ENCODE assay signal across 8 mouse cellular contexts in genomic region chr4:137278144-137279040, GRCm38 (mm10). TPM values are rescaled to one million over a fixed set of nuclear protein-coding genes. Genes with fewer than 3 reads are reported as not detected.
DNase-seq lines count a peak whose midpoint lies in the region; ATAC-seq and TF ChIP-seq lines count a peak whose summit lies in the region.

No protein-coding gene starts in this region.

- peaks cover 65% of the 10 kb centered on the region for H3K4me1 ChIP-seq in embryonic facial prominence, embryonic 15.5 days
- peaks cover 18% of the 10 kb centered on the region for H3K4me1 ChIP-seq in limb, embryonic 11.5 days (ENCODE audit: control insufficient read depth, insufficient read depth, low read length)

- H3K36me3 ChIP-seq in embryonic facial prominence, embryonic 15.5 days, result no peaks in the 10 kb centered on the region
- no peaks in the 10 kb centered on the region for H3K36me3 ChIP-seq in limb, embryonic 11.5 days (ENCODE audit: control insufficient read depth, insufficient read depth, low read length)
- H3K36me3 ChIP-seq in myocyte (ENCODE audit: control insufficient read depth, insufficient read depth), result no peaks in the 10 kb centered on the region

- H3K79me2 ChIP-seq in myocyte (ENCODE audit: control insufficient read depth, insufficient read depth), result no peaks in the 10 kb centered on the region

- H3ac ChIP-seq in myocyte (ENCODE audit: control insufficient read depth, insufficient read length), result peak overlapping the region; percentile 22

- peaks cover 68% of the 10 kb centered on the region for H3K27me3 ChIP-seq in embryonic facial prominence, embryonic 15.5 days
- H3K27me3 ChIP-seq in limb, embryonic 11.5 days (ENCODE audit: control insufficient read depth, insufficient read depth, low read length), result peaks cover 70% of the 10 kb centered on the region
- peaks cover 22% of the 10 kb centered on the region for H3K27me3 ChIP-seq in myocyte (ENCODE audit: control insufficient read depth, insufficient read depth, insufficient read length)

- peak overlapping the region; percentile 19; the same call in 1 of the 2 replicates for H3K9ac ChIP-seq in embryonic facial prominence, embryonic 15.5 days
- no peak overlapping the region for H3K9ac ChIP-seq in limb, embryonic 11.5 days (ENCODE audit: low read length)

- no peaks in the 10 kb centered on the region for H3K9me3 ChIP-seq in embryonic facial prominence, embryonic 15.5 days (replicated peaks)
- H3K9me3 ChIP-seq in limb, embryonic 11.5 days (ENCODE audit: control insufficient read depth, low read length), result no peaks in the 10 kb centered on the region

- DNase-seq in layer of hippocampus, adult 2 months (ENCODE audit: low spot score in 2 of 2), result no peak
- no peak for DNase-seq in layer of hippocampus, adult 9-11 months
- DNase-seq in limb, embryonic 11.5 days (ENCODE audit: low spot score), result peak; percentile 47
- DNase-seq in cerebellum, postnatal 36 days, result no peak
- no peak for DNase-seq in c-Kit-positive CD71-positive TER-119-positive erythroid progenitor cells, embryonic 14.5 days (ENCODE audit: low spot score)
- no peak for DNase-seq in cerebellum, postnatal 10 days

- H3K4me2 ChIP-seq in embryonic facial prominence, embryonic 15.5 days (replicated peaks), result peak overlapping the region; percentile 90
- peak overlapping the region; percentile 96 for H3K4me2 ChIP-seq in limb, embryonic 11.5 days (ENCODE audit: low read depth, severe bottlenecking)
- peak overlapping the region; percentile 62 for H3K4me2 ChIP-seq in myocyte (ENCODE audit: low read depth)

- ATAC-seq in embryonic facial prominence, embryonic 15.5 days (ENCODE audit: insufficient number of reproducible peaks, low FRiP score, low TSS enrichment, low read depth), result no peak
- ATAC-seq in limb, embryonic 11.5 days (ENCODE audit: insufficient number of reproducible peaks, low FRiP score, low TSS enrichment, low read depth), result no peak

- no peak for TF ChIP-seq CTCF in layer of hippocampus, adult 2 months (conservative IDR thresholded peaks at IDR 0.05)

- peak overlapping the region; percentile 77 for H3K27ac ChIP-seq in layer of hippocampus, adult 2 months
- H3K27ac ChIP-seq in embryonic facial prominence, embryonic 15.5 days (replicated peaks), result peak overlapping the region; percentile 72
- H3K27ac ChIP-seq in limb, embryonic 11.5 days (replicated peaks; ENCODE audit: low read depth, low read length), result no peak overlapping the region

- no peak for TF ChIP-seq POLR2A in myocyte (IDR thresholded peaks at IDR 0.05; ENCODE audit: insufficient read length, low read depth)

- 4% methylated on average over 22 of the region's 22 CpGs for WGBS in embryonic facial prominence, embryonic 15.5 days
- 3% methylated on average over 22 of the region's 22 CpGs for WGBS in limb, embryonic 11.5 days

- H3K4me3 ChIP-seq in layer of hippocampus, adult 2 months, result peak overlapping the region; percentile 59
- H3K4me3 ChIP-seq in embryonic facial prominence, embryonic 15.5 days (replicated peaks), result peak overlapping the region; percentile 58
- peak overlapping the region; percentile 45 for H3K4me3 ChIP-seq in limb, embryonic 11.5 days (ENCODE audit: low read depth, low read length)
- H3K4me3 ChIP-seq in myocyte, result peak overlapping the region; percentile 4

TF ChIP-seq in myocyte, 11 proteins besides CTCF, POLR2A, EP300 and RAD21:
- TF ChIP-seq POLR2AphosphoS2 (IDR thresholded peaks at IDR 0.05; ENCODE audit: insufficient read length, low read depth) (no peak), SRF (IDR thresholded peaks at IDR 0.05; ENCODE audit: control insufficient read depth, insufficient read length, low read depth) (no peak), MYOG (IDR thresholded peaks at IDR 0.05; ENCODE audit: control insufficient read depth in 1 of 3, insufficient read depth in 1 of 3, insufficient read length in 2 of 3, low read depth in 2 of 3) (no peak), CEBPB (IDR thresholded peaks at IDR 0.05; ENCODE audit: insufficient read depth, poor library complexity, severe bottlenecking) (no peak)

RNA-seq across cellular contexts. Expression of gene Wnt4, which starts 1.1 kb away (rescaled TPM):
- 1 to 10 TPM; 5.2 to 6.6 TPM for total RNA-seq in layer of hippocampus, adult 2 months (2021)
- 11.6 and 12.9 TPM in 2 replicates for polyA plus RNA-seq in embryonic facial prominence, embryonic 15.5 days (2015; fragmentation: Nextera tagmentation; extraction: Ambion mirVana)
- 3.5 and 5.1 TPM in 2 replicates for polyA plus RNA-seq in limb, embryonic 11.5 days (2014; fragmentation: Nextera tagmentation; extraction: Ambion mirVana)
- 5.2 TPM for polyA plus RNA-seq in myocyte (2012; fragmentation: generic; extraction: Trizol)

Comparison
In these comparisons a context has a peak if more than half of its experiments do, and no peak if none do; other contexts are left out.
1. H3K4me3 ChIP-seq: peak in every context shown above with its lines; median percentile 59 in layer of hippocampus, adult 2 months; 58 in embryonic facial prominence, embryonic 15.5 days; 45 in limb, embryonic 11.5 days; 4 in myocyte.